In genomic region chr3:79296049-79296448, GRCm38 (mm10) we compare ENCODE assay signal across 20 mouse cellular contexts. TPM values are rescaled to one million over a fixed set of nuclear protein-coding genes. Genes with fewer than 3 reads are reported as not detected.
A peak's percentile ranks its signal among the peaks of the same experiment; 100 is the strongest.
DNase-seq lines count a peak whose midpoint lies in the region; ATAC-seq and TF ChIP-seq lines count a peak whose summit lies in the region.
"Had no signal": no experiment of that assay in that cellular context is flagged by ENCODE, and none has a peak within 500 bp of the region (broad histone marks: within the 10 kb centered on the region; RNA-seq: fewer than 3 reads in every experiment).

No protein-coding gene starts in this region.

- peak; percentile 19; the same call in 1 of the 2 replicates for TF ChIP-seq CTCF in hindbrain, postnatal 0 days (IDR thresholded peaks at IDR 0.05; ENCODE audit: low read depth)

- H3K4me2 ChIP-seq in hindbrain, postnatal 0 days (ENCODE audit: low read depth, low read length): no peak overlapping the region
- no peak overlapping the region for H3K4me2 ChIP-seq in hindbrain, embryonic 16.5 days (ENCODE audit: low read length)
- no peak overlapping the region for H3K4me2 ChIP-seq in lung, embryonic 15.5 days
- H3K4me2 ChIP-seq in intestine, embryonic 15.5 days (replicated peaks): no peak overlapping the region
- H3K4me2 ChIP-seq: hindbrain, embryonic 14.5 days; limb, embryonic 12.5 days; neural tube, embryonic 12.5 days had no signal

- no peaks in the 10 kb centered on the region for H3K4me1 ChIP-seq in hindbrain, postnatal 0 days (ENCODE audit: insufficient read depth, low read length)
- no peaks in the 10 kb centered on the region for H3K4me1 ChIP-seq in hindbrain, embryonic 16.5 days (ENCODE audit: control insufficient read depth, insufficient read depth, low read depth, low read length)
- H3K4me1 ChIP-seq in lung, embryonic 15.5 days: peaks cover 33% of the 10 kb centered on the region
- 0 out of 2 replicates have a peak, but pooled peaks cover 3% of the 10 kb centered on the region for H3K4me1 ChIP-seq in intestine, embryonic 15.5 days (replicated peaks)
- H3K4me1 ChIP-seq: limb, embryonic 12.5 days; neural tube, embryonic 12.5 days had no signal

- ATAC-seq in hindbrain, postnatal 0 days: no peak
- no peak for ATAC-seq in hindbrain, embryonic 16.5 days
- no peak for ATAC-seq in lung, embryonic 15.5 days (ENCODE audit: borderline replicate concordance, extremely low read depth, low FRiP score, low TSS enrichment)
- ATAC-seq in intestine, embryonic 15.5 days: peak; percentile 65
- ATAC-seq: forebrain, postnatal 0 days; midbrain, embryonic 16.5 days had no signal

- H3K36me3 ChIP-seq in hindbrain, postnatal 0 days (ENCODE audit: insufficient read depth, low read length): no peaks in the 10 kb centered on the region
- no peaks in the 10 kb centered on the region for H3K36me3 ChIP-seq in hindbrain, embryonic 16.5 days (ENCODE audit: control insufficient read depth, insufficient read depth, low read length)
- no peaks in the 10 kb centered on the region for H3K36me3 ChIP-seq in lung, embryonic 15.5 days
- no peaks in the 10 kb centered on the region for H3K36me3 ChIP-seq in intestine, embryonic 15.5 days
- H3K36me3 ChIP-seq: limb, embryonic 12.5 days; neural tube, embryonic 12.5 days had no signal

- no peak for DNase-seq in hindbrain, postnatal 0 days (ENCODE audit: low spot score)
- no peak for DNase-seq in lung, postnatal 4 days
- DNase-seq in yolk sac, embryonic 10.5 days (ENCODE audit: low spot score): peak; percentile 46
- DNase-seq in urinary bladder, postnatal 25 days (ENCODE audit: low spot score): no peak
- DNase-seq: cerebellum, adult 11-12 months; forebrain, postnatal 0 days; gastrocnemius, postnatal 10 days; kidney, postnatal 25 days; layer of hippocampus, postnatal 36 days; thymus, postnatal 4 days had no signal

- H3K27me3 ChIP-seq in hindbrain, postnatal 0 days (ENCODE audit: insufficient read depth, low read length): no peaks in the 10 kb centered on the region
- no peaks in the 10 kb centered on the region for H3K27me3 ChIP-seq in hindbrain, embryonic 16.5 days (replicated peaks; ENCODE audit: control insufficient read depth, insufficient read depth, low read length)
- no peaks in the 10 kb centered on the region for H3K27me3 ChIP-seq in lung, embryonic 15.5 days
- no peaks in the 10 kb centered on the region for H3K27me3 ChIP-seq in intestine, embryonic 15.5 days (replicated peaks)
- H3K27me3 ChIP-seq: limb, embryonic 12.5 days; neural tube, embryonic 12.5 days had no signal

- 74% methylated on average over 5 of the region's 5 CpGs for WGBS in hindbrain, postnatal 0 days
- WGBS in hindbrain, embryonic 16.5 days: 73% methylated on average over 5 of the region's 5 CpGs
- WGBS in lung, embryonic 15.5 days: 57% methylated on average over 5 of the region's 5 CpGs
- 56% methylated on average over 5 of the region's 5 CpGs for WGBS in intestine, embryonic 15.5 days

- H3K27ac ChIP-seq in hindbrain, postnatal 0 days: no peak overlapping the region
- H3K27ac ChIP-seq in hindbrain, embryonic 16.5 days (ENCODE audit: low read depth, low read length): no peak overlapping the region
- 0 out of 2 replicates have a peak overlapping the region, but pooled peaks have one; percentile 31 for H3K27ac ChIP-seq in lung, embryonic 15.5 days
- no peak overlapping the region for H3K27ac ChIP-seq in intestine, embryonic 15.5 days
- H3K27ac ChIP-seq: hindbrain, embryonic 14.5 days; limb, embryonic 12.5 days; neural tube, embryonic 12.5 days had no signal

- H3K9me3 ChIP-seq in hindbrain, postnatal 0 days (ENCODE audit: low read length): no peaks in the 10 kb centered on the region
- H3K9me3 ChIP-seq in hindbrain, embryonic 16.5 days (ENCODE audit: control insufficient read depth, low read length): no peaks in the 10 kb centered on the region
- no peaks in the 10 kb centered on the region for H3K9me3 ChIP-seq in lung, embryonic 15.5 days
- H3K9me3 ChIP-seq in intestine, embryonic 15.5 days: no peaks in the 10 kb centered on the region
- H3K9me3 ChIP-seq: limb, embryonic 12.5 days; neural tube, embryonic 12.5 days had no signal

- H3K9ac ChIP-seq in hindbrain, postnatal 0 days (replicated peaks; ENCODE audit: low read length): no peak overlapping the region
- no peak overlapping the region for H3K9ac ChIP-seq in hindbrain, embryonic 16.5 days (ENCODE audit: low read depth, low read length)
- H3K9ac ChIP-seq in lung, embryonic 15.5 days: no peak overlapping the region
- no peak overlapping the region for H3K9ac ChIP-seq in intestine, embryonic 15.5 days
- H3K9ac ChIP-seq: forebrain, postnatal 0 days; hindbrain, embryonic 14.5 days; limb, embryonic 12.5 days; neural tube, embryonic 12.5 days had no signal

- no peak overlapping the region for H3K4me3 ChIP-seq in hindbrain, postnatal 0 days (ENCODE audit: low read length)
- no peak overlapping the region for H3K4me3 ChIP-seq in hindbrain, embryonic 16.5 days (ENCODE audit: low read length)
- H3K4me3 ChIP-seq in lung, embryonic 15.5 days: no peak overlapping the region
- H3K4me3 ChIP-seq in intestine, embryonic 15.5 days (replicated peaks): no peak overlapping the region
- H3K4me3 ChIP-seq: limb, embryonic 12.5 days; neural tube, embryonic 12.5 days had no signal

RNA-seq across cellular contexts. Expression of gene Rapgef2, which starts 9.7 kb away (rescaled TPM):
- total RNA-seq in hindbrain, postnatal 0 days (2014; rRNA removed): 49.6 and 49.8 TPM in 2 replicates
- polyA plus RNA-seq in hindbrain, postnatal 0 days (2015; fragmentation: Nextera tagmentation; extraction: Ambion mirVana): 8.2 and 8.8 TPM in 2 replicates
- polyA plus RNA-seq in hindbrain, embryonic 16.5 days (2015; fragmentation: Nextera tagmentation; extraction: Ambion mirVana): 11.0 and 12.5 TPM in 2 replicates
- polyA plus RNA-seq in lung, embryonic 15.5 days (2015; fragmentation: Nextera tagmentation; extraction: Ambion mirVana): 5.9 and 6.2 TPM in 2 replicates
- 4.4 TPM in 2 replicates for polyA plus RNA-seq in intestine, embryonic 15.5 days (2015; fragmentation: Nextera tagmentation; extraction: Ambion mirVana)

RNA-seq across cellular contexts. Expression of gene Gm17359, which starts 40.4 kb away (rescaled TPM):
- not detected in 2 replicates for total RNA-seq in hindbrain, postnatal 0 days (2014; rRNA removed)
- polyA plus RNA-seq in hindbrain, postnatal 0 days (2015; fragmentation: Nextera tagmentation; extraction: Ambion mirVana): 0.13 TPM in 1 of 2 replicates, not detected in the other
- not detected in 2 replicates for polyA plus RNA-seq in hindbrain, embryonic 16.5 days (2015; fragmentation: Nextera tagmentation; extraction: Ambion mirVana)
- polyA plus RNA-seq in lung, embryonic 15.5 days (2015; fragmentation: Nextera tagmentation; extraction: Ambion mirVana): not detected in 2 replicates
- not detected in 2 replicates for polyA plus RNA-seq in intestine, embryonic 15.5 days (2015; fragmentation: Nextera tagmentation; extraction: Ambion mirVana)
- total RNA-seq: forebrain, postnatal 0 days; gastrocnemius, postnatal 10 days; layer of hippocampus, postnatal 36 days had no signal
- polyA plus RNA-seq: forebrain, postnatal 0 days; heart, embryonic 14.5 days; hindbrain, embryonic 14.5 days; limb, embryonic 12.5 days; lung, embryonic 16.5 days; midbrain, embryonic 16.5 days; stomach, embryonic 16.5 days had no signal
